Mouse (Mus musculus) G1E (cell line): ENCODE data around the gene Hebp1. TPM values are rescaled to one million over a fixed set of nuclear protein-coding genes. Genes with fewer than 3 reads are reported as not detected.

ENCODE experiments used
- ATAC-seq: 2 replicates; pipeline ENCODE4 v1.8.0; 2016; ENCODE audit warnings: mild to moderate bottlenecking; ENCODE audit not compliant: insufficient number of reproducible peaks, poor library complexity, low FRiP score, severe bottlenecking; ENCODE audit errors: extremely low read depth
- DNase-seq: peaks from one replicate; pipeline ENCODE4 v3.0.0; 2012; ENCODE audit warnings: low spot score
- H3K27me3 ChIP-seq: 2 replicates; pipeline ENCODE4 v1.6.1; 2012; ENCODE audit warnings: mild to moderate bottlenecking, low read length, inconsistent platforms; ENCODE audit not compliant: insufficient read depth
- H3K36me3 ChIP-seq: replicated peaks from 2 replicates; pipeline ENCODE3; 2012; ENCODE audit warnings: mild to moderate bottlenecking, inconsistent platforms
- H3K4me1 ChIP-seq: 2 replicates; pipeline ENCODE4 v1.6.1; 2012; ENCODE audit warnings: low read depth, low read length, inconsistent platforms, mixed read lengths; ENCODE audit not compliant: insufficient read depth
- H3K4me3 ChIP-seq: 2 replicates; pipeline ENCODE4 v1.5.1; 2012; ENCODE audit warnings: low read depth, mild to moderate bottlenecking, inconsistent platforms, low read length, moderate library complexity, mixed read lengths
- H3K9me3 ChIP-seq: replicated peaks from 2 replicates; pipeline ENCODE4 v1.6.1; 2012; ENCODE audit warnings: inconsistent platforms
- CTCF ChIP-seq: IDR thresholded peaks from 2 replicates; pipeline ENCODE4 v1.5.1; 2012; ENCODE audit warnings: low read depth, low read length, inconsistent platforms, mixed read lengths
- GATA1 ChIP-seq: IDR thresholded peaks from 2 replicates; pipeline ENCODE4 v1.6.1; 2012; ENCODE audit warnings: borderline replicate concordance, low read length, inconsistent platforms, mixed read lengths
- GATA2 ChIP-seq: IDR thresholded peaks from 2 replicates; pipeline ENCODE4 v1.6.1; 2012; ENCODE audit warnings: low read depth, low read length, inconsistent platforms, borderline replicate concordance
- POLR2AphosphoS5 ChIP-seq: IDR thresholded peaks from 2 replicates; pipeline ENCODE4 v1.6.1; 2012; ENCODE audit warnings: low read depth, low read length, inconsistent platforms; ENCODE audit not compliant: insufficient replicate concordance
- TAL1 ChIP-seq: conservative IDR thresholded peaks from 2 replicates; pipeline ENCODE4 v1.6.1; 2012; ENCODE audit warnings: low read depth, low read length, inconsistent platforms, mixed read lengths
- polyA plus RNA-seq: library from polyadenylated mRNA; stranded (reverse); fragments of >175 nt; gene quantifications from 2 replicates; pipeline ENCODE4 v1.2.3, GENCODE M21; 2012
- total RNA-seq, 2 experiments: library from RNA; stranded (forward) in 1 of 2; stranded (reverse) in 1 of 2; fragments of 200-1000 nt in 1 of 2; fragments of >200 nt in 1 of 2; fragmentation: Nextera tagmentation in 1 of 2; gene quantifications; 2 replicates each; pipeline ENCODE4 v1.2.3; 2014 to 2017

The Hebp1 gene
- total and polyA plus RNA-seq, 3 experiments: 5.6 to 45.4 (median 21.4) TPM

GRCm38 (mm10) chr6:135136439-135137161, 61.2 kb downstream of the Hebp1 start:
- ATAC-seq (no peak), DNase-seq (no peak)
- TF ChIP-seq TAL1 (no peak), CTCF (no peak), GATA2 (no peak), GATA1 (no peak), POLR2AphosphoS5 (no peak)
- H3K9me3 ChIP-seq: peaks cover 28% of the 10 kb centered on the region
- no peaks in the 10 kb centered on the region for H3K27me3 ChIP-seq
- peaks cover 44% of the 10 kb centered on the region for H3K36me3 ChIP-seq
- H3K4me3 ChIP-seq: no peak overlapping the region
- H3K4me1 ChIP-seq: no peaks in the 10 kb centered on the region

GRCm38 (mm10) chr6:135135735-135136134, 62.1 kb downstream of the Hebp1 start:
- DNase-seq (no peak), ATAC-seq (no peak)
- Histone ChIP-seq H3K36me3 (peaks cover 37% of the 10 kb centered on the region), H3K9me3 (peaks cover 25% of the 10 kb centered on the region), H3K27me3 (no peaks in the 10 kb centered on the region), H3K4me3 (no peak overlapping the region), H3K4me1 (no peaks in the 10 kb centered on the region)
- no peak for TF ChIP-seq GATA2
- TF ChIP-seq GATA1: no peak
- TF ChIP-seq TAL1: no peak
- TF ChIP-seq CTCF: no peak
- TF ChIP-seq POLR2AphosphoS5: no peak

GRCm38 (mm10) chr6:135133486-135133885, 64.3 kb downstream of the Hebp1 start:
- H3K4me1 ChIP-seq: no peaks in the 10 kb centered on the region
- TF ChIP-seq GATA1: no peak
- TF ChIP-seq CTCF: no peak
- TF ChIP-seq POLR2AphosphoS5: no peak
- no peak for TF ChIP-seq GATA2
- TF ChIP-seq TAL1: no peak
- no peaks in the 10 kb centered on the region for H3K27me3 ChIP-seq
- peaks cover 27% of the 10 kb centered on the region for H3K36me3 ChIP-seq
- DNase-seq: no peak
- H3K9me3 ChIP-seq: peaks cover 27% of the 10 kb centered on the region
- no peak overlapping the region for H3K4me3 ChIP-seq
- ATAC-seq: no peak

DNA sequence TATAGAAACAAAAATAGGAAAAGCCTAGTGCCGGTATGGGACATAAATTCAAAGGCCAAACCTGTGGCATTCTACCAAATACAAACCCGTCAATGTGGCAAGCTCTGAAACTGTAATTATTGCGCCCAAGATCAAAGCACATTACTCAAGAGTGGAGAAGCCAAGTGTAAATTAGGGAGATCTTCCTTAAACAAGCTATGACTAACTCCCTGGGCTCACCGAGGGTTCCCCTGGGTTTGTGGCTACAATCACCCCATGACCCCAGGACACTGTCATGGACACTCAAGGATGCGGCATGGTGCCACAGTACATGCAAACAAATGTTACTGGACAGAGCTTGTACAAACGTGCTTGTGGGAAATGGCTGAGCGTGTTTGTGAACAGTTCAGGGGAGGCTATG, 64.7 kb downstream of the Hebp1 start:
- Histone ChIP-seq H3K27me3 (no peaks in the 10 kb centered on the region), H3K36me3 (peaks cover 24% of the 10 kb centered on the region), H3K4me3 (no peak overlapping the region), H3K9me3 (peaks cover 25% of the 10 kb centered on the region), H3K4me1 (no peaks in the 10 kb centered on the region)
- TF ChIP-seq GATA2: no peak
- TF ChIP-seq CTCF: no peak
- no peak for TF ChIP-seq TAL1
- no peak for TF ChIP-seq GATA1
- no peak for TF ChIP-seq POLR2AphosphoS5
- ATAC-seq (no peak), DNase-seq (no peak)

GRCm38 (mm10) chr6:135124755-135125380, 73.0 kb downstream of the Hebp1 start:
- no peaks in the 10 kb centered on the region for H3K4me1 ChIP-seq
- no peak for TF ChIP-seq POLR2AphosphoS5
- TF ChIP-seq CTCF: no peak
- no peak for TF ChIP-seq TAL1
- no peak for TF ChIP-seq GATA1
- TF ChIP-seq GATA2: no peak
- no peaks in the 10 kb centered on the region for H3K27me3 ChIP-seq
- no peak for ATAC-seq
- DNase-seq: no peak
- H3K9me3 ChIP-seq: no peaks in the 10 kb centered on the region
- no peaks in the 10 kb centered on the region for H3K36me3 ChIP-seq
- H3K4me3 ChIP-seq: no peak overlapping the region

- no peaks in the 10 kb centered on the region for H3K36me3 ChIP-seq
- H3K27me3 ChIP-seq: no peaks in the 10 kb centered on the region
- no peak within 1 kb of the TSS for H3K4me3 ChIP-seq
- H3K9me3 ChIP-seq: peaks cover 6% of the 10 kb centered on the region; the same call in 1 of the 2 replicates
- no peaks in the 10 kb centered on the region for H3K4me1 ChIP-seq
- ATAC-seq (no peak), DNase-seq (no peak)
- TF ChIP-seq GATA1 (no peak), TAL1 (no peak), CTCF (no peak), GATA2 (no peak), POLR2AphosphoS5 (no peak)
These were observed 79.6 kb downstream of the Hebp1 start, which contains the start of gene Gprc5d for GRCm38 (mm10) chr6:135118183-135118582. TSS of gene Gprc5d (minus strand) at chr6:135118283.
